Mouse (Mus musculus): Measurements from ENCODE around the gene Vmn1r180.
"Not testable (repeated sequence)": the region's sequence is repeated elsewhere in the genome, so short reads cannot be mapped to it uniquely, and the experiment has no call there.

Vmn1r180 gene

DNA sequence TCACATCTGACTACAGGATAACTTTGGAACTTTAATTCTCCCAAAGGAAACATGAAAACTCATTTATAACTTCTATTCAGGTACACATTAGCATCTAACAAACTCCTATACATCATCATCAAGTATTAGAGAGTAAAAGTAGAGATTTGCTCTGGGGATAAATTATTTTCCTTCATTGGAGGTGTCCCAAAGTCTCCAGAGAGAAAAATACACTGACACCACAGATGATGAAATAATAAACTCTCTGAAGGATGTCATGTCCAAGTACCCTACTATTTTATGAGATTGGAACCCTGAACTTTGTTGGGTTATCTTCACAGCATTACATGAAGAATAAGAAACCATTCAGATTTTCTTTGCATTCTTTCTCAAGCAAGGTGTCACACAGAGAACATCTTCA is at the start of gene Vmn1r180:
Gene Vmn1r180, plus strand, starts transcription at position 301 of the 400 bp plus-strand sequence.
- no peak for DNase-seq (ENCODE audit: inconsistent age in 2 of 2, low spot score in 1 of 2)

DNA sequence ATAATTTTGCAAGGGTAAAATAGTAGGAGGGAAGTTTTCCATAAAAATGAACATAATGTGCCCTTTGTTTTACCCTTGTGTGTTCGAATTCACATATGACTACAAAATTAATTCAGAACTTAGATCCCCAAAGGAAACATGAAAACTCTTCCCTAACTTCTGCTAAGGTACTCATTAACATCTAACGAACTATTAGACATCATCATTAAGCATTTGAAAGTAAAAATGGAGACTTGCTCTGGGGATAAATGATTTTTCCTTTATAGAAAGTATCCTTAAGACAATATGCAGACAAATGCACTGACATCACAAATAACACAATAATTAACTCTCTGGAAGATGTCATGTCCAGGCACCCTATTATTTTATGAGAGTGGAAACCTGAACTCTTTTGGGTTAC is 23.8 kb upstream of the Vmn1r180 start, which contains the start of gene Vmn1r179:
Gene Vmn1r179, plus strand, starts transcription at position 301 of the 400 bp plus-strand sequence.
- no peak for DNase-seq (ENCODE audit: inconsistent age in 2 of 2, low spot score in 1 of 2)

DNA sequence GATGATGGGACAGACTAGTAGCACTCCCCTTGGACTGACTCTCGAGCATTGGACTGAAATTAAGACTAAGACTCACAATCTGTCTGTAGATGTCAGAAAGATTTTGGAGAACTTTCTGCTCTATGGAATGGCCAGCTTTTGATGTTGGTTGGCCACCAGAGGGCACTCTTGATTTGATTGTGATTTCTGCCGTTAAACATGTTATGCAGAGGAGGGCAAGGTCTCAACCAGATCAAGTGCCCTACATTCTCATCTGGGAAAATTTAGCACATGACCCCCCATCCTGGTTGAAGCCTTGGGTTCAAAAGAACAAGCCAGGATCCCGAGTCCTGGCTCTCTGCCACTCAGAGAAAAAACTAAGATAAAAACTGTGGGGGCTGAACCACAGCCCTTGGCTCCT is 17.6 kb downstream of the Vmn1r180 start:
- peak; percentile 14 to 65 for DNase-seq (ENCODE audit: inconsistent age in 2 of 2, low spot score in 1 of 2)

DNA sequence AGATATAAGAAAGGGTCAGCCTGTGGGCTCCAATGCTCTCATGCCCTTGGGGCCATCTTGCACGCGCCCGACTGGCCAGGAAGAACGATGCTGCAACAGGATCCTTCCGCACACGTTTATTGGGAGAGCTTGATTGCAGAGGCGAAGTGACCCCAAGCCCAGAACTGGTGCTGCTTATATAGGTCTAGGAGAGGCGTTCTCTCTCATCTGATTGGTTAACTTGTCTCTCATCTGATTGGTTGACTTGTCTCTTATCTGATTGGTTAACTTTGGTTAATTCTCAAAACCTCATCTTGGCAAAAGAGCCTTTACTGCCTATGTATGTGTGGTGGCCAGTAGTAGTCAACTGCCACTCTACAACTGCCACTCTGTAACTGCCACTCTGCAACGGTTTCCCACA is 23.9 kb downstream of the Vmn1r180 start, which contains the start of gene Vmn1r181:
Gene Vmn1r181, plus strand, starts transcription at position 301 of the 400 bp plus-strand sequence.
- not testable (repeated sequence) for DNase-seq (ENCODE audit: inconsistent age in 2 of 2, low spot score in 1 of 2)

DNA sequence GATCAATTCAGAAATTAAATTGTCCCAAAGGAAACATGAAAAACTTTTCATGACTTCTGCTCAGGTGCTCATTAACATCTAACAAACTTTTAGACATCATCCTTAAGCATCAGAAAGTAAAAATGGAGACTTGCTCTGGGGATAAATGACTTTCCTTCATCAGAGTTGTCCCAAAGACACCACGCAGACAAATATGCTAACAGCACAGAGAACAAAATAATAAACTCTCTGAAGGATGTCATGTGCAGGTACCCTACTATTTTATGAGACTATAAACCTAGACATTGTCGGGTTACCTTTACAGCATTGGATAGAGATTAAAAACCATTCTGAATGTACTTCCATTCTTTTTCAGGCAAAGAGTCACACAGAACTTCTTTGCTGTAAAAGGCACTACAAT is 51.0 kb downstream of the Vmn1r180 start, which contains the start of gene V1rd19:
Gene V1rd19, plus strand, starts transcription at position 301 of the 400 bp plus-strand sequence.
- no peak for DNase-seq (ENCODE audit: inconsistent age in 2 of 2, low spot score in 1 of 2)
